Mouse (Mus musculus) thymus, adult 2 months (tissue): ENCODE measurements around the gene Fam69b. TPM values are rescaled to one million over a fixed set of nuclear protein-coding genes. Genes with fewer than 3 reads are reported as not detected.

Source experiments
- DNase-seq: peaks from one replicate; pipeline ENCODE4 v3.0.0; 2021
- H3K27ac ChIP-seq: fragments of 200-500 bp; 2 replicates; pipeline ENCODE4 v1.5.1; 2012; ENCODE audit warnings: low read length, control low read depth; ENCODE audit not compliant: control insufficient read depth, insufficient read depth
- H3K27me3 ChIP-seq: fragments of 200-500 bp; 2 replicates; pipeline ENCODE4 v1.6.1; 2012; ENCODE audit warnings: mild to moderate bottlenecking, low read length, moderate library complexity, mixed read lengths; ENCODE audit not compliant: control insufficient read depth, insufficient read depth
- H3K36me3 ChIP-seq: fragments of 200-500 bp; 2 replicates; pipeline ENCODE4 v1.6.1; 2012; ENCODE audit warnings: mild to moderate bottlenecking, low read length, moderate library complexity; ENCODE audit not compliant: control insufficient read depth, insufficient read depth
- H3K4me1 ChIP-seq: fragments of 200-500 bp; replicated peaks from 2 replicates; pipeline ENCODE4 v1.6.1; 2012; ENCODE audit warnings: low read length; ENCODE audit not compliant: control insufficient read depth, insufficient read depth
- H3K4me3 ChIP-seq: fragments of 200-500 bp; 2 replicates; pipeline ENCODE4 v1.5.1; 2012; ENCODE audit warnings: mild to moderate bottlenecking, low read length, control low read depth, moderate library complexity; ENCODE audit not compliant: control insufficient read depth, insufficient read depth
- CTCF ChIP-seq: fragments of 200-500 bp; IDR thresholded peaks from 2 replicates; pipeline ENCODE4 v1.5.1; 2012; ENCODE audit warnings: mild to moderate bottlenecking, control low read depth, low read length, moderate library complexity, borderline replicate concordance; ENCODE audit not compliant: control insufficient read depth, poor library complexity, insufficient read depth; ENCODE audit errors: extremely low read depth
- POLR2A ChIP-seq: fragments of 200-500 bp; IDR thresholded peaks from 2 replicates; pipeline ENCODE4 v1.6.1; 2012; ENCODE audit warnings: mild to moderate bottlenecking, low read length, control low read depth, moderate library complexity; ENCODE audit not compliant: control insufficient read depth, poor library complexity, insufficient read depth; ENCODE audit errors: extremely low read depth
- WGBS: fragments of 180-500 bp; shearing (Covaris S2); methylation state at CpG from one replicate; pipeline ENCODE4 v1.1.7; 2018; 5-methylcytosine and 5-hydroxymethylcytosine counted together
- polyA plus RNA-seq: library from polyadenylated mRNA; depleted of rRNA; stranded (reverse); fragments of >200 nt; gene quantifications from 2 replicates; pipeline ENCODE4 v1.2.3, GENCODE M21; 2012; rRNA removed

Gene Fam69b
- 14.8 and 15.6 TPM in 2 replicates for polyA plus RNA-seq

- 2% methylated on average over 70 of the region's 70 CpGs for WGBS
Observed at GRCm38 (mm10) chr2:26627921-26628739, at the start of gene Fam69b. Fam69b (plus strand) TSS chr2:26628457.

GRCm38 (mm10) chr2:26579714-26580113 lies 48.5 kb upstream of the Fam69b start, which contains the start of gene Egfl7:
Egfl7 (plus strand) TSS chr2:26580014.
- H3K27ac ChIP-seq: no peak within 1 kb of the TSS
- peaks cover 10% of the 10 kb centered on the region for H3K4me1 ChIP-seq
- no peak within 1 kb of the TSS for H3K4me3 ChIP-seq
- TF ChIP-seq CTCF: no peak
- no peak for TF ChIP-seq POLR2A
- no peak for DNase-seq
- no peaks in the 10 kb centered on the region for H3K27me3 ChIP-seq
- no peaks in the 10 kb centered on the region for H3K36me3 ChIP-seq
- WGBS: 91% methylated on average over 1 of the region's 1 CpGs

More at GRCm38 (mm10) chr2:26627921-26628739, at the start of gene Fam69b:
- peak; percentile 76 for DNase-seq
- Histone ChIP-seq H3K4me3 (peak within 1 kb of the TSS; percentile 52), H3K4me1 (peaks cover 18% of the 10 kb centered on the region), H3K27me3 (no peaks in the 10 kb centered on the region), H3K36me3 (no peaks in the 10 kb centered on the region), H3K27ac (no peak within 1 kb of the TSS)
- no peak for TF ChIP-seq CTCF
- no peak for TF ChIP-seq POLR2A

- Histone ChIP-seq H3K36me3 (no peaks in the 10 kb centered on the region), H3K4me1 (peaks cover 10% of the 10 kb centered on the region), H3K4me3 (no peak overlapping the region), H3K27me3 (no peaks in the 10 kb centered on the region), H3K27ac (no peak overlapping the region)
- no peak for DNase-seq
- WGBS: 65% methylated on average over 5 of the region's 5 CpGs
- TF ChIP-seq POLR2A (no peak), CTCF (no peak)
Observed at GRCm38 (mm10) chr2:26580751-26581150, 47.5 kb upstream of the Fam69b start.

- DNase-seq: no peak
- no peak overlapping the region for H3K4me3 ChIP-seq
- no peaks in the 10 kb centered on the region for H3K27me3 ChIP-seq
- H3K27ac ChIP-seq: no peak overlapping the region
- WGBS: 72% methylated on average over 2 of the region's 2 CpGs
- TF ChIP-seq POLR2A: no peak
- no peak for TF ChIP-seq CTCF
- H3K4me1 ChIP-seq: peaks cover 20% of the 10 kb centered on the region
- H3K36me3 ChIP-seq: no peaks in the 10 kb centered on the region
Observed at GRCm38 (mm10) chr2:26582203-26582602, 46.1 kb upstream of the Fam69b start.

- Histone ChIP-seq H3K36me3 (no peaks in the 10 kb centered on the region), H3K27ac (no peak overlapping the region), H3K27me3 (no peaks in the 10 kb centered on the region), H3K4me3 (no peak overlapping the region), H3K4me1 (peaks cover 20% of the 10 kb centered on the region)
- DNase-seq: no peak
- TF ChIP-seq POLR2A (no peak), CTCF (no peak)
- 83% methylated on average over 7 of the region's 7 CpGs for WGBS
Observed at GRCm38 (mm10) chr2:26582741-26583140, 45.5 kb upstream of the Fam69b start.

- DNase-seq: no peak
- TF ChIP-seq CTCF: no peak
- no peak for TF ChIP-seq POLR2A
- Histone ChIP-seq H3K4me3 (no peak overlapping the region), H3K27ac (no peak overlapping the region), H3K27me3 (no peaks in the 10 kb centered on the region), H3K4me1 (peaks cover 13% of the 10 kb centered on the region), H3K36me3 (no peaks in the 10 kb centered on the region)
- 59% methylated on average over 11 of the region's 11 CpGs for WGBS
Observed at GRCm38 (mm10) chr2:26583640-26584039, 44.6 kb upstream of the Fam69b start.
